ENCODE assay signal across 27 mouse cellular contexts in the genomic region with DNA sequence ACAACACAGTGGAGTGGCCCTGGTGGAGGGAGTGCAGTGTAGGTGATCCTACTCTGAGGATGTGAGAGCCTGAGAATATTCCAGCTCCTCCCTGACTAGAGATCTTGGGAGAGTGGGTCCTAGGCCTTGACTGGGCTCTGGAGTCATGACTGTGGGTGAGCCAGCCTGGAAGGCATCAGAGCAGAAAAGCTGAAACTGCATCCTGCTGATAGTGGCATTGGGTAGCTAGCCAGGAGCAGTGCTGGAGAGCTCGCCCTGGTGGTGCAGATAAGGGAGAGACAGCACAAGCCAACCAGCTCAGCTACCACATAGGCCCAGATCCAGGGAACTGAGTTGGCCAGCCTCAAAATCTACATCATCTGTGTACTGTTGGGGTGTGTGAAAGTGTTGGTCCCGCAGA. TPM values are rescaled to one million over a fixed set of nuclear protein-coding genes. Genes with fewer than 3 reads are reported as not detected.
DNase-seq lines count a peak whose midpoint lies in the region; ATAC-seq and TF ChIP-seq lines count a peak whose summit lies in the region.
"Had no signal": no experiment of that assay in that cellular context is flagged by ENCODE, and none has a peak within 500 bp of the region (broad histone marks: within the 10 kb centered on the region; RNA-seq: fewer than 3 reads in every experiment).

No protein-coding gene starts in this region.

- no peak; a peak in 1 of 4 replicates for TF ChIP-seq POLR2A in MEL (IDR thresholded peaks at IDR 0.05; ENCODE audit: control insufficient read depth in 1 of 2, insufficient read depth in 1 of 2, low read depth in 1 of 2, low read length in 2 of 2, poor library complexity in 1 of 2)

- H3K4me1 ChIP-seq in liver, embryonic 11.5 days (replicated peaks; ENCODE audit: control insufficient read depth, insufficient read depth, low read length), result no peaks in the 10 kb centered on the region
- no peaks in the 10 kb centered on the region for H3K4me1 ChIP-seq in liver, postnatal 0 days (ENCODE audit: insufficient read depth)
- H3K4me1 ChIP-seq in MEL (ENCODE audit: control insufficient read depth in 1 of 2, insufficient read depth in 2 of 2, low read length in 2 of 2), result peaks cover 22 to 31% of the 10 kb centered on the region in 2 experiments
- H3K4me1 ChIP-seq in heart, postnatal 0 days (ENCODE audit: control insufficient read depth, insufficient read depth), result peaks cover 13% of the 10 kb centered on the region
- H3K4me1 ChIP-seq: embryonic facial prominence, embryonic 12.5 days; forebrain, embryonic 15.5 days; hindbrain, embryonic 15.5 days; liver, embryonic 15.5 days; neural tube, embryonic 12.5 days had no signal

- no peak overlapping the region for H3K27ac ChIP-seq in liver, embryonic 11.5 days (ENCODE audit: low read depth, low read length)
- no peak overlapping the region for H3K27ac ChIP-seq in liver, postnatal 0 days (ENCODE audit: low read depth)
- H3K27ac ChIP-seq in MEL (ENCODE audit: control insufficient read depth, low read depth, low read length), result peak overlapping the region; percentile 54
- H3K27ac ChIP-seq in heart, postnatal 0 days (ENCODE audit: low read depth), result no peak overlapping the region
- H3K27ac ChIP-seq: embryonic facial prominence, embryonic 12.5 days; forebrain, embryonic 15.5 days; heart, embryonic 13.5 days; hindbrain, embryonic 15.5 days; liver, embryonic 15.5 days; neural tube, embryonic 12.5 days had no signal

- ATAC-seq in liver, embryonic 11.5 days (replicated peaks; ENCODE audit: low FRiP score), result peak; percentile 43; the same call in 1 of the 2 replicates
- no peak for ATAC-seq in liver, postnatal 0 days
- peak; percentile 24; the same call in 1 of the 2 replicates for ATAC-seq in heart, postnatal 0 days (ENCODE audit: insufficient read depth, low read depth)
- ATAC-seq: CD4-positive, CD25-positive, alpha-beta regulatory T cell, adult 4 months; forebrain, embryonic 15.5 days; intestine, embryonic 16.5 days; lung, postnatal 0 days had no signal

- no peak overlapping the region for H3K9ac ChIP-seq in liver, embryonic 11.5 days (ENCODE audit: low read depth, low read length)
- H3K9ac ChIP-seq in liver, postnatal 0 days (replicated peaks), result no peak overlapping the region
- no peak overlapping the region for H3K9ac ChIP-seq in MEL (ENCODE audit: control insufficient read depth, low read depth, low read length, poor library complexity, severe bottlenecking)
- no peak overlapping the region for H3K9ac ChIP-seq in heart, postnatal 0 days (replicated peaks; ENCODE audit: low read depth, low read length)
- H3K9ac ChIP-seq: embryonic facial prominence, embryonic 12.5 days; forebrain, embryonic 15.5 days; heart, embryonic 13.5 days; hindbrain, embryonic 15.5 days; liver, embryonic 15.5 days; neural tube, embryonic 12.5 days had no signal

- no peak for TF ChIP-seq CTCF in liver, postnatal 0 days (IDR thresholded peaks at IDR 0.05; ENCODE audit: low read depth)
- 0 out of 6 replicates have a peak, but pooled peaks of 2 of the 3 experiments have one; percentile 20 for TF ChIP-seq CTCF in MEL (IDR thresholded peaks at IDR 0.05 in 2 of 3, conservative IDR thresholded peaks at IDR 0.05 in 1 of 3; ENCODE audit: control insufficient read depth in 1 of 3, insufficient read depth in 1 of 3, low read depth in 2 of 3, low read length in 3 of 3, poor library complexity in 1 of 3, severe bottlenecking in 1 of 3)
- TF ChIP-seq CTCF in heart, postnatal 0 days (IDR thresholded peaks at IDR 0.05; ENCODE audit: low read depth), result no peak; the same call in 1 of the 2 replicates

- no peak for TF ChIP-seq EP300 in liver, postnatal 0 days (IDR thresholded peaks at IDR 0.05; ENCODE audit: low read depth)
- TF ChIP-seq EP300 in MEL (IDR thresholded peaks at IDR 0.05; ENCODE audit: low read depth in 1 of 2, low read length in 2 of 2), result peak; percentile 98 to 99
- TF ChIP-seq EP300 in heart, postnatal 0 days (IDR thresholded peaks at IDR 0.05; ENCODE audit: low read depth), result no peak

- 57% methylated on average over 2 of the region's 2 CpGs for WGBS in liver, embryonic 11.5 days
- 65% methylated on average over 2 of the region's 2 CpGs for WGBS in liver, postnatal 0 days (ENCODE audit: insufficient replicate concordance)
- WGBS in heart, postnatal 0 days, result 53% methylated on average over 2 of the region's 2 CpGs

- no peak overlapping the region for H3K4me2 ChIP-seq in liver, embryonic 11.5 days
- no peak overlapping the region for H3K4me2 ChIP-seq in liver, postnatal 0 days (ENCODE audit: low read depth, low read length)
- no peak overlapping the region for H3K4me2 ChIP-seq in heart, postnatal 0 days (ENCODE audit: low read depth, low read length)
- H3K4me2 ChIP-seq: embryonic facial prominence, embryonic 12.5 days; forebrain, embryonic 15.5 days; heart, embryonic 13.5 days; hindbrain, embryonic 15.5 days; liver, embryonic 15.5 days; neural tube, embryonic 12.5 days had no signal

- no peak overlapping the region for H3K4me3 ChIP-seq in liver, embryonic 11.5 days (ENCODE audit: low read depth, low read length)
- H3K4me3 ChIP-seq in liver, postnatal 0 days (ENCODE audit: low read depth, low read length), result no peak overlapping the region
- no peak overlapping the region for H3K4me3 ChIP-seq in MEL (ENCODE audit: control insufficient read depth in 1 of 2, insufficient read depth in 1 of 2, low read depth in 2 of 2, low read length in 2 of 2)
- H3K4me3 ChIP-seq in heart, postnatal 0 days (ENCODE audit: low read depth, low read length), result no peak overlapping the region
- H3K4me3 ChIP-seq: embryonic facial prominence, embryonic 12.5 days; erythroblast, embryonic 14.5 days; forebrain, embryonic 15.5 days; heart, embryonic 13.5 days; hindbrain, embryonic 15.5 days; liver, embryonic 15.5 days; neural tube, embryonic 12.5 days had no signal

- H3K36me3 ChIP-seq in liver, embryonic 11.5 days (ENCODE audit: control insufficient read depth, insufficient read depth, low read length), result no peaks in the 10 kb centered on the region
- no peaks in the 10 kb centered on the region for H3K36me3 ChIP-seq in liver, postnatal 0 days (replicated peaks; ENCODE audit: insufficient read depth, low read length)
- H3K36me3 ChIP-seq in MEL (ENCODE audit: control insufficient read depth in 1 of 2, insufficient read depth in 2 of 2, low read length in 2 of 2), result peaks cover 0 to 24% of the 10 kb centered on the region in 2 experiments; a peak in 2 of 4 replicates
- H3K36me3 ChIP-seq in heart, postnatal 0 days (replicated peaks; ENCODE audit: control insufficient read depth, insufficient read depth, low read length), result no peaks in the 10 kb centered on the region
- H3K36me3 ChIP-seq: embryonic facial prominence, embryonic 12.5 days; forebrain, embryonic 15.5 days; heart, embryonic 13.5 days; hindbrain, embryonic 15.5 days; liver, embryonic 15.5 days; neural tube, embryonic 12.5 days had no signal

- no peak for TF ChIP-seq RAD21 in MEL (IDR thresholded peaks at IDR 0.05; ENCODE audit: low read depth, low read length)

- no peaks in the 10 kb centered on the region for H3K79me2 ChIP-seq in MEL (ENCODE audit: control insufficient read depth, insufficient read depth, low read length, poor library complexity)

- H3K9me3 ChIP-seq in liver, embryonic 11.5 days (ENCODE audit: control insufficient read depth, low read length), result no peaks in the 10 kb centered on the region
- no peaks in the 10 kb centered on the region for H3K9me3 ChIP-seq in liver, postnatal 0 days (ENCODE audit: low read length)
- no peaks in the 10 kb centered on the region for H3K9me3 ChIP-seq in MEL (replicated peaks; ENCODE audit: insufficient read depth, low read length)
- no peaks in the 10 kb centered on the region for H3K9me3 ChIP-seq in heart, postnatal 0 days (replicated peaks; ENCODE audit: control insufficient read depth, low read length)
- H3K9me3 ChIP-seq: embryonic facial prominence, embryonic 12.5 days; forebrain, embryonic 15.5 days; heart, embryonic 13.5 days; hindbrain, embryonic 15.5 days; liver, embryonic 15.5 days; neural tube, embryonic 12.5 days had no signal

- DNase-seq in liver, embryonic 11.5 days (ENCODE audit: low spot score), result no peak
- no peak for DNase-seq in liver, postnatal 0 days
- peak; percentile 6 for DNase-seq in 416B (ENCODE audit: low read depth)
- peak; percentile 95 for DNase-seq in MEL (ENCODE audit: low read depth, low spot score)
- DNase-seq in heart, postnatal 0 days (ENCODE audit: low spot score), result no peak
- no peak for DNase-seq in cerebellum, adult 11-12 months
- DNase-seq in right cerebral cortex, adult 18-20 months, result no peak
- DNase-seq: adrenal gland, postnatal 36 days; cerebellum, adult 9-10 months; gastrocnemius, postnatal 14 days; kidney, postnatal 36 days; right cerebral cortex, postnatal 14 days; spleen, adult 18-20 months; thymus, postnatal 36 days had no signal

- no peaks in the 10 kb centered on the region for H3K27me3 ChIP-seq in liver, embryonic 11.5 days (replicated peaks; ENCODE audit: control insufficient read depth, insufficient read depth, low read length)
- H3K27me3 ChIP-seq in liver, postnatal 0 days (ENCODE audit: insufficient read depth, low read length), result no peaks in the 10 kb centered on the region
- no peaks in the 10 kb centered on the region for H3K27me3 ChIP-seq in MEL (ENCODE audit: control insufficient read depth in 1 of 2, insufficient read depth in 2 of 2, low read length in 2 of 2)
- no peaks in the 10 kb centered on the region for H3K27me3 ChIP-seq in heart, postnatal 0 days (ENCODE audit: control insufficient read depth, insufficient read depth, low read length)
- H3K27me3 ChIP-seq: embryonic facial prominence, embryonic 12.5 days; forebrain, embryonic 15.5 days; heart, embryonic 13.5 days; hindbrain, embryonic 15.5 days; liver, embryonic 15.5 days; neural tube, embryonic 12.5 days had no signal

TF ChIP-seq in MEL, 35 proteins besides CTCF, POLR2A, EP300 and RAD21 (continues in another document):
- TF ChIP-seq ZNF384 (IDR thresholded peaks at IDR 0.05; ENCODE audit: low read depth, low read length) (no peak), MEF2A (IDR thresholded peaks at IDR 0.05; ENCODE audit: extremely low read depth, insufficient replicate concordance, low read depth, low read length, poor library complexity, severe bottlenecking) (no peak; the same call in 1 of the 2 replicates), RCOR1 (IDR thresholded peaks at IDR 0.05; ENCODE audit: low read depth, low read length) (peak; percentile 91), GATA1 (IDR thresholded peaks at IDR 0.05; ENCODE audit: low read depth, low read length) (peak; percentile 95), NELFE (IDR thresholded peaks at IDR 0.05; ENCODE audit: low read depth, low read length) (no peak)

RNA-seq across cellular contexts. Expression of gene Kcna4, which starts 58.8 kb away (rescaled TPM):
- polyA plus RNA-seq in liver, embryonic 11.5 days (2014; fragmentation: Nextera tagmentation; extraction: Ambion mirVana), result 0.17 TPM in 1 of 2 replicates, not detected in the other
- 0.02 TPM in 1 of 2 replicates, not detected in the other for polyA plus RNA-seq in liver, postnatal 0 days (2015; fragmentation: Nextera tagmentation; extraction: Ambion mirVana)
- 0.20 TPM in 1 of 2 replicates, not detected in the other for total RNA-seq in MEL (2012; rRNA removed)
- polyA plus RNA-seq in MEL (2012; ENCODE audit: insufficient read depth in 1 of 2, insufficient read length in 2 of 2, low read depth in 1 of 2, low replicate concordance in 2 of 2, missing spikeins in 1 of 2), result not detected
- 4.9 and 9.1 TPM in 2 replicates for total RNA-seq in heart, postnatal 0 days (2014; rRNA removed; ENCODE audit: low replicate concordance)
- 3.9 and 4.0 TPM in 2 replicates for polyA plus RNA-seq in heart, postnatal 0 days (2015; fragmentation: Nextera tagmentation; extraction: Ambion mirVana)
- total RNA-seq: common myeloid progenitor, adult 5-6 weeks; monocyte, adult 5-6 weeks had no signal
- polyA plus RNA-seq: CD4-positive, CD25-positive, alpha-beta regulatory T cell, adult 4 months; erythroblast, embryonic 14.5 days; kidney, embryonic 14.5 days had no signal

Comparison
In these comparisons a context has a peak if more than half of its experiments do, and no peak if none do; other contexts are left out.
1. DNase-seq: peak in 416B (single experiment) and MEL (single experiment); none in liver, embryonic 11.5 days (single experiment), liver, postnatal 0 days (single experiment), heart, postnatal 0 days (single experiment), cerebellum, adult 11-12 months (single experiment) and right cerebral cortex, adult 18-20 months (single experiment).
2. CTCF ChIP-seq: peak in MEL (2 of 3); none in liver, postnatal 0 days (single experiment) and heart, postnatal 0 days (single experiment).